Mouse (Mus musculus) stomach, postnatal 0 days (tissue): ENCODE results near the gene Myh2. TPM values are rescaled to one million over a fixed set of nuclear protein-coding genes. Genes with fewer than 3 reads are reported as not detected.

Experiments
- ATAC-seq: fragments of 200-750 bp; cut with Nextera tagmentation; 2 replicates; pipeline ENCODE4 v1.8.0; 2017; ENCODE audit not compliant: low FRiP score, low TSS enrichment
- DNase-seq: peaks from one replicate; pipeline ENCODE4 v3.0.0-alpha.2; 2016; ENCODE audit warnings: low spot score
- H3K27ac ChIP-seq: fragments of 300-500 bp; sonication (generic); replicated peaks from 2 replicates; pipeline ENCODE4 v1.5.1; 2014; ENCODE audit warnings: mild to moderate bottlenecking, control low read depth
- H3K27me3 ChIP-seq: fragments of 300-500 bp; sonication (generic); 2 replicates; pipeline ENCODE4 v1.6.1; 2014; ENCODE audit warnings: low read length; ENCODE audit not compliant: control insufficient read depth, insufficient read depth
- H3K36me3 ChIP-seq: fragments of 300-500 bp; sonication (generic); 2 replicates; pipeline ENCODE4 v1.6.1; 2014; ENCODE audit warnings: low read length, mixed read lengths; ENCODE audit not compliant: control insufficient read depth, insufficient read depth
- H3K4me1 ChIP-seq: fragments of 300-500 bp; sonication (generic); replicated peaks from 2 replicates; pipeline ENCODE4 v1.6.1; 2014; ENCODE audit warnings: antibody characterized with exemption; ENCODE audit not compliant: control insufficient read depth, insufficient read depth
- H3K4me2 ChIP-seq: fragments of 300-500 bp; sonication (generic); replicated peaks from 2 replicates; pipeline ENCODE4 v1.6.1; 2014; ENCODE audit warnings: low read depth, mild to moderate bottlenecking, control low read depth, moderate library complexity
- H3K4me3 ChIP-seq: fragments of 300-500 bp; sonication (generic); 2 replicates; pipeline ENCODE4 v1.5.1; 2014; ENCODE audit warnings: low read depth, low read length, control low read depth
- H3K9ac ChIP-seq: fragments of 300-500 bp; sonication (generic); 2 replicates; pipeline ENCODE4 v1.6.1; 2014; ENCODE audit warnings: mild to moderate bottlenecking, low read length, control low read depth, mixed read lengths
- H3K9me3 ChIP-seq: fragments of 300-500 bp; sonication (generic); 2 replicates; pipeline ENCODE4 v1.6.1; 2016; ENCODE audit warnings: low read length; ENCODE audit not compliant: control insufficient read depth
- CTCF ChIP-seq: IDR thresholded peaks from 2 replicates; pipeline ENCODE4 v1.5.1; 2016; ENCODE audit warnings: antibody characterized with exemption, low read depth, mild to moderate bottlenecking, moderate library complexity
- EP300 ChIP-seq: optimal IDR thresholded peaks from 2 replicates; pipeline ENCODE3; 2016; ENCODE audit warnings: antibody characterized with exemption
- WGBS: fragments of 180-500 bp; shearing (Covaris S2); extraction: QIAGEN DNeasy Blood & Tissue Kit; methylation state at CpG from one replicate; pipeline ENCODE4 v1.1.7; 2014; 5-methylcytosine and 5-hydroxymethylcytosine counted together
- polyA plus RNA-seq: library from polyadenylated mRNA; unstranded; fragments of >200 nt; fragmentation: Nextera tagmentation; extraction: Ambion mirVana; gene quantifications from 2 replicates; pipeline ENCODE4 v1.2.1, GENCODE M21; 2015

The Myh2 gene
- polyA plus RNA-seq, 1 experiment from 2014 or later, result 0.10 TPM

- TF ChIP-seq CTCF, result no peak
- no peak for TF ChIP-seq EP300
- WGBS, result 84% methylated on average over 2 of the region's 2 CpGs
- H3K9ac ChIP-seq, result no peak overlapping the region
- ATAC-seq, result no peak
- H3K27ac ChIP-seq, result no peak overlapping the region
- H3K27me3 ChIP-seq, result no peaks in the 10 kb centered on the region
- no peaks in the 10 kb centered on the region for H3K4me1 ChIP-seq
- no peak for DNase-seq
- H3K4me3 ChIP-seq, result no peak overlapping the region
- H3K9me3 ChIP-seq, result no peaks in the 10 kb centered on the region
- H3K4me2 ChIP-seq, result no peak overlapping the region
- H3K36me3 ChIP-seq, result no peaks in the 10 kb centered on the region
Observed at GRCm38 (mm10) chr11:67190814-67191213, 20.0 kb downstream of the Myh2 start.

- Histone ChIP-seq H3K9ac (no peak overlapping the region), H3K27ac (no peak overlapping the region), H3K27me3 (no peaks in the 10 kb centered on the region), H3K36me3 (no peaks in the 10 kb centered on the region), H3K4me1 (no peaks in the 10 kb centered on the region), H3K4me3 (no peak overlapping the region), H3K9me3 (no peaks in the 10 kb centered on the region), H3K4me2 (no peak overlapping the region)
- ATAC-seq, result no peak
- TF ChIP-seq EP300 (no peak), CTCF (no peak)
- DNase-seq, result no peak
- 85% methylated on average over 14 of the region's 14 CpGs for WGBS
Observed at GRCm38 (mm10) chr11:67191496-67191895, 20.7 kb downstream of the Myh2 start.

- no peak for ATAC-seq
- H3K27ac ChIP-seq, result no peak overlapping the region
- no peaks in the 10 kb centered on the region for H3K9me3 ChIP-seq
- H3K4me1 ChIP-seq, result no peaks in the 10 kb centered on the region
- no peak overlapping the region for H3K4me2 ChIP-seq
- no peaks in the 10 kb centered on the region for H3K36me3 ChIP-seq
- no peak overlapping the region for H3K9ac ChIP-seq
- DNase-seq, result no peak
- H3K4me3 ChIP-seq, result no peak overlapping the region
- TF ChIP-seq EP300 (no peak), CTCF (no peak)
- 34% methylated on average over 1 of the region's 1 CpGs for WGBS
- H3K27me3 ChIP-seq, result no peaks in the 10 kb centered on the region
Observed at GRCm38 (mm10) chr11:67199321-67199720, 28.5 kb downstream of the Myh2 start.

GRCm38 (mm10) chr11:67199752-67200151, 28.9 kb downstream of the Myh2 start, which contains the start of gene Myh1:
TSS of gene Myh1 (plus strand) at chr11:67200052.
- no peaks in the 10 kb centered on the region for H3K36me3 ChIP-seq
- 64% methylated on average over 4 of the region's 4 CpGs for WGBS
- no peaks in the 10 kb centered on the region for H3K27me3 ChIP-seq
- no peaks in the 10 kb centered on the region for H3K4me1 ChIP-seq
- H3K9ac ChIP-seq, result no peak within 1 kb of the TSS
- no peak within 1 kb of the TSS for H3K4me2 ChIP-seq
- no peak within 1 kb of the TSS for H3K27ac ChIP-seq
- H3K4me3 ChIP-seq, result no peak within 1 kb of the TSS
- no peaks in the 10 kb centered on the region for H3K9me3 ChIP-seq
- DNase-seq (no peak), ATAC-seq (no peak)
- TF ChIP-seq EP300 (no peak), CTCF (no peak)

- DNase-seq, result no peak
- H3K4me2 ChIP-seq, result no peak overlapping the region
- no peaks in the 10 kb centered on the region for H3K36me3 ChIP-seq
- ATAC-seq, result no peak
- no peak overlapping the region for H3K27ac ChIP-seq
- no peaks in the 10 kb centered on the region for H3K27me3 ChIP-seq
- H3K4me3 ChIP-seq, result no peak overlapping the region
- no peak overlapping the region for H3K9ac ChIP-seq
- 58% methylated on average over 3 of the region's 3 CpGs for WGBS
- H3K4me1 ChIP-seq, result no peaks in the 10 kb centered on the region
- H3K9me3 ChIP-seq, result no peaks in the 10 kb centered on the region
- TF ChIP-seq EP300 (no peak), CTCF (no peak)
Observed at GRCm38 (mm10) chr11:67204766-67205165, 33.9 kb downstream of the Myh2 start.

- Histone ChIP-seq H3K4me2 (no peak overlapping the region), H3K9me3 (no peaks in the 10 kb centered on the region), H3K27ac (no peak overlapping the region), H3K36me3 (no peaks in the 10 kb centered on the region), H3K4me3 (no peak overlapping the region), H3K9ac (no peak overlapping the region), H3K4me1 (no peaks in the 10 kb centered on the region), H3K27me3 (no peaks in the 10 kb centered on the region)
- no peak for DNase-seq
- 89% methylated on average over 8 of the region's 8 CpGs for WGBS
- TF ChIP-seq CTCF (no peak), EP300 (no peak)
- no peak for ATAC-seq
Observed at GRCm38 (mm10) chr11:67221803-67222202, 51.0 kb downstream of the Myh2 start.
